Mouse (Mus musculus): ENCODE measurements around the gene Arhgap44.

- TF ChIP-seq POLR2A (IDR thresholded peaks at IDR 0.05; ENCODE audit: low read depth, low read length) (no peak), CTCF (IDR thresholded peaks at IDR 0.05; ENCODE audit: extremely low read depth, insufficient read length, insufficient replicate concordance, low read depth, low read length) (no peak)
Observed at GRCm38 (mm10) chr11:65186974-65187373, 24.2 kb upstream of the Arhgap44 start.
